Mouse (Mus musculus): ENCODE data around the gene Vmp1.

DNA sequence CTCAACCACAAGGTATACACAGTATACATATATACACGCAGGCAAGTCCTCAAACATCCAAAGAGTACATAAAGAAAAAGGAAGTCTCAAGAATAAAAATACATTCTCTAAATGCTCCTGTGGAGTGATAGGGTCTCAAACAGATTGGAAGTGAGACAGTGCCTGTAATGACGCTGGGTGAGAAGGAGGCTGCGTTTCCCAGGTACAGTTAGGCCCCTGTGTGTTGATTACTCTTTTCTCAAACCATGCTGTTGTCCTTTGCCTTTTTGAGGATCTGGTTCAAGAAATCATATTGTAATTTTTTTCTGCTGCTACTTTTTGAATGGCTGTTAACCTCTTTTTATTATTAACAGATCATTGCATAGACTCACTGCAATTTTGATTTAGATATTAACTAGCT is 6.7 kb upstream of the Vmp1 start:
- TF ChIP-seq CTCF (IDR thresholded peaks at IDR 0.05; ENCODE audit: extremely low read depth, insufficient read depth, insufficient read length, insufficient replicate concordance) (no peak), POLR2A (IDR thresholded peaks at IDR 0.05; ENCODE audit: low read depth, low read length) (no peak)
